Mouse (Mus musculus) heart, embryonic 15.5 days (tissue): Measurements from ENCODE around the gene Col25a1. TPM values are rescaled to one million over a fixed set of nuclear protein-coding genes. Genes with fewer than 3 reads are reported as not detected.

Experiments used
- ATAC-seq: fragments of 200-750 bp; cut with Nextera tagmentation; replicated peaks from 2 replicates; pipeline ENCODE4 v1.8.0; 2017; ENCODE audit warnings: low read depth, moderate TSS enrichment; ENCODE audit not compliant: insufficient number of reproducible peaks, insufficient read depth, low FRiP score
- H3K27ac ChIP-seq: fragments of 300-500 bp; sonication (generic); 2 replicates; pipeline ENCODE4 v1.5.1; 2015; ENCODE audit warnings: mild to moderate bottlenecking, inconsistent platforms
- H3K27me3 ChIP-seq: fragments of 300-500 bp; sonication (generic); 2 replicates; pipeline ENCODE4 v1.6.1; 2015; ENCODE audit warnings: inconsistent platforms
- H3K36me3 ChIP-seq: fragments of 300-500 bp; sonication (generic); 2 replicates; pipeline ENCODE4 v1.6.1; 2015; ENCODE audit warnings: mild to moderate bottlenecking, inconsistent platforms
- H3K4me1 ChIP-seq: fragments of 300-500 bp; sonication (generic); replicated peaks from 2 replicates; pipeline ENCODE4 v1.6.1; 2015; ENCODE audit warnings: inconsistent platforms
- H3K4me2 ChIP-seq: fragments of 300-500 bp; sonication (generic); 2 replicates; pipeline ENCODE4 v1.6.1; 2015; ENCODE audit warnings: inconsistent platforms, mild to moderate bottlenecking, moderate library complexity
- H3K4me3 ChIP-seq: fragments of 300-500 bp; sonication (generic); 2 replicates; pipeline ENCODE4 v1.5.1; 2015; ENCODE audit warnings: mild to moderate bottlenecking, inconsistent platforms
- H3K9ac ChIP-seq: fragments of 300-500 bp; sonication (generic); 2 replicates; pipeline ENCODE4 v1.6.1; 2015; ENCODE audit warnings: mild to moderate bottlenecking, inconsistent platforms
- H3K9me3 ChIP-seq: fragments of 300-500 bp; sonication (generic); replicated peaks from 2 replicates; pipeline ENCODE4 v1.6.1; 2016; ENCODE audit warnings: inconsistent platforms
- WGBS: fragments of 180-500 bp; shearing (Covaris S2); methylation state at CpG from one replicate; pipeline ENCODE4 v1.1.7; 2015; ENCODE audit warnings: mixed read lengths; 5-methylcytosine and 5-hydroxymethylcytosine counted together
- polyA plus RNA-seq: library from polyadenylated mRNA; unstranded; fragments of >200 nt; fragmentation: Nextera tagmentation; extraction: Ambion mirVana; gene quantifications from 2 replicates; pipeline ENCODE4 v1.2.1, GENCODE M21; 2015

The Col25a1 gene
- polyA plus RNA-seq, 1 experiment from 2014 or later, result 1.3 TPM

DNA sequence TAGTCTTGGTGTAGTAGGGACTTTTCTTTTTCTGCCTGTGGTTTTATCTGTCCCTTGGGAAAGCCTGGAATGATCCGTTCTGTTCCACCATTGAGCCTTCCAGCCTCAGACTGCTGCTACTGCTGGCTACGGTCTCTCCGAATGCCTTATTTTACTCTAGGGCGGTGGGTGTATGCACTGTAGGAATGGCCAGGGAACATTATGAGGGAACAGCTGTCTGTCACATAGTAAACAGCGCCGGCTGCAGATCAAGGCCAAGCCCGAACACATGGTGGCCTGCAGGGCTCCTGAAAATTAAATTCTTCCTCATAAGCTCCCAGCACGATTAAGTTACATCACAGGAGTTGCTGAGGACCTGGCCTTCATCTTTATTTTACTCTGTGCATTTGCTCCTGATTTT, 3.5 kb upstream of the Col25a1 start:
- no peaks in the 10 kb centered on the region for H3K9me3 ChIP-seq
- H3K27me3 ChIP-seq, result no peaks in the 10 kb centered on the region
- ATAC-seq, result no peak
- no peak overlapping the region for H3K27ac ChIP-seq
- no peak overlapping the region for H3K9ac ChIP-seq
- no peak overlapping the region for H3K4me2 ChIP-seq
- 81% methylated on average over 8 of the region's 8 CpGs for WGBS
- no peaks in the 10 kb centered on the region for H3K4me1 ChIP-seq
- no peak overlapping the region for H3K4me3 ChIP-seq
- no peaks in the 10 kb centered on the region for H3K36me3 ChIP-seq

DNA sequence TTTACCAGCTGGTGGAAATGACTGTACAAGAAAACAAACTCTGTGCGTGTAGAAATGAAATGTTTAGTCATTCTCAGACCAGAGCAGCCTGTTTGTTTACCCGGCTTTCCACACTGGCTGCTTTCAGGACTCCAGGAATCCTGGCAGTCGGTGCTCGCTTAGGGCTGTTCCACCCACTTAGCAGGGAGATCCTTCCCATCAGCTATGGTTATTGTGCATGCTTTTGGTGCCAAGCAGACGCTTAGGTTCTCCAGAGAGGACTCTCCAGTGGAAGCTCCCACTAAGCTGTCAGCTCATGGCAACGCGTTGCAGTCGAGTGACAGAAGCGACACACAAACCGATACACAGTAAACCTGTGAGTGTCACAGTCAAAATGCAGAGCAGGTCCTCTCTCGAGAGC, 2.7 kb upstream of the Col25a1 start:
- Histone ChIP-seq H3K9me3 (no peaks in the 10 kb centered on the region), H3K4me1 (no peaks in the 10 kb centered on the region), H3K27me3 (no peaks in the 10 kb centered on the region), H3K36me3 (no peaks in the 10 kb centered on the region), H3K4me2 (no peak overlapping the region), H3K4me3 (no peak overlapping the region), H3K27ac (no peak overlapping the region), H3K9ac (no peak overlapping the region)
- no peak for ATAC-seq
- 71% methylated on average over 11 of the region's 11 CpGs for WGBS

DNA sequence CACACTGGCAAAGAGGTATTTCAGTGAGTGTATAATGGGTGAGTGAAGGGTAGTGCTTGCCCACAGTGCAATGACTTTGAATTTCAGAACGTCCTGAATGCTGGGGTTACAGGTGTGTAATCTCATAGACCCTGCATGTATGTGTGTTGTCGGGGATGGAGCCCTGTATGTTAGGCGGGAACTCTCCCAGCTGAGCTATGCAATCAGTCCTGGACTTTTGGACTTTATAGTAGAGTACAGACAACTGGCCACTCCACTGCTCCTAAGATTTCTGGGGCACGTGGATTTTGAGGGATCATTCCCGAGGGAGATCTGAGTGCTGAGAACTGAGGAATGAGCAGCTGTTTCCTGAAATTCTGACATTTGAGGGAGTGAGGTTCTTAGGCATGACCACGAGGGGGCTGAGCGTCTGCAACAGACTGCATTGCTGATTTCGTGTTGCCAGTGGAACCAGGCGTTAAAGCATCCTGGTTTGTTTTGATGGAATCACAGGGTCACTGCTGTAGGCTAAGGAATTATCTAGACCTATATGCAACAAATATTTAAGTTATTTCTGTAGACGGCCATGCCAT, 1.6 kb upstream of the Col25a1 start:
- H3K9me3 ChIP-seq, result no peaks in the 10 kb centered on the region
- H3K4me3 ChIP-seq, result no peak overlapping the region
- no peak overlapping the region for H3K9ac ChIP-seq
- no peak overlapping the region for H3K27ac ChIP-seq
- H3K4me2 ChIP-seq, result no peak overlapping the region
- no peaks in the 10 kb centered on the region for H3K4me1 ChIP-seq
- no peaks in the 10 kb centered on the region for H3K36me3 ChIP-seq
- no peaks in the 10 kb centered on the region for H3K27me3 ChIP-seq
- WGBS, result 47% methylated on average over 10 of the region's 10 CpGs
- no peak for ATAC-seq

- ATAC-seq, result no peak
- no peak overlapping the region for H3K4me3 ChIP-seq
- peaks cover 5% of the 10 kb centered on the region; the same call in 1 of the 2 replicates for H3K9me3 ChIP-seq
- no peaks in the 10 kb centered on the region for H3K27me3 ChIP-seq
- H3K9ac ChIP-seq, result no peak overlapping the region
- no peaks in the 10 kb centered on the region for H3K36me3 ChIP-seq
- no peak overlapping the region for H3K4me2 ChIP-seq
- no peaks in the 10 kb centered on the region for H3K4me1 ChIP-seq
- no peak overlapping the region for H3K27ac ChIP-seq
Observed at GRCm38 (mm10) chr3:130137204-130137603, 5.9 kb downstream of the Col25a1 start.

DNA sequence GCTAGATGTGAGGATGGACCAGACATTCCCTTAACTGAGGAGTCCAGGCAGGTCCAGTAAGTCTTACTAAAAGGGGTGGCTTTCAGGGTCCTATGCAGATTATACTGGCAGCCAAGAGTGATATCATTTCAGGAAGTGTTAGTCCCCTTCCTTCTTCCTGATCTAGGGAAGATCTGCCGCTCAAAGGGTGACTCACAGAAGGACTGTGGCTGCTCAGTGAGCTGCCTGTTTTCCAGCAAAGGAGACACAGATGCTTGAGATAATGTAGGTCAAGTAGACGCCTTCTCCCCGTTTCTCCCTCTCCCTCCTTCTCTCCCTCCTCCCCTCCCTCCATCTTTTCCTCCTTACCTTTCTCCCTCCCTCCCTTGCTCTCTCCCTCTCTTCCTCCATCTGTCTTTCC, 6.3 kb downstream of the Col25a1 start:
- peaks cover 5% of the 10 kb centered on the region; the same call in 1 of the 2 replicates for H3K9me3 ChIP-seq
- no peak overlapping the region for H3K9ac ChIP-seq
- H3K36me3 ChIP-seq, result no peaks in the 10 kb centered on the region
- H3K4me1 ChIP-seq, result no peaks in the 10 kb centered on the region
- no peak overlapping the region for H3K4me2 ChIP-seq
- WGBS, result 35% methylated on average over 3 of the region's 3 CpGs
- no peaks in the 10 kb centered on the region for H3K27me3 ChIP-seq
- H3K4me3 ChIP-seq, result no peak overlapping the region
- no peak overlapping the region for H3K27ac ChIP-seq
- ATAC-seq, result no peak

DNA sequence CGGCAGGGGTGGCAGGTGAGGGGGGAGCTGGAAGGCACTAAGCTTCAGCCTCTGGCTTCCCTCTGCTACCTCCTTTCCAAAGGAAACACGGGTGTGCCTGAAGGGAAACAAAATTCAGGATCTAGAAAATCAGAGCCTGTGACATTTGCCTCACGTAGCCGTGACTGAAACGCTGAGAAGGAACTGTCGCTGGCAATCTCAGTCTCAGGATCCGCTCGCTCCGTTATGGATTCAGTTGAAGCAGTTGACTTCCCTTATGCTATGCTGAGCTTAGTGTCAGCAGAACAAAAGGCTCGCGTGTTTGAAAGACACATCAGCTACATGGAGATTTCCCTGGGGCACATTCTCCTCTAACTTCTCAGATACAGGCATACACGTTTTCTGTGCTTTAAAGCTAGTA, 14.6 kb downstream of the Col25a1 start:
- no peak overlapping the region for H3K9ac ChIP-seq
- peaks cover 5% of the 10 kb centered on the region; the same call in 1 of the 2 replicates for H3K9me3 ChIP-seq
- no peak overlapping the region for H3K27ac ChIP-seq
- H3K4me1 ChIP-seq, result no peaks in the 10 kb centered on the region
- H3K4me3 ChIP-seq, result no peak overlapping the region
- WGBS, result 67% methylated on average over 12 of the region's 12 CpGs
- H3K4me2 ChIP-seq, result no peak overlapping the region
- H3K36me3 ChIP-seq, result no peaks in the 10 kb centered on the region
- ATAC-seq, result no peak
- H3K27me3 ChIP-seq, result no peaks in the 10 kb centered on the region

DNA sequence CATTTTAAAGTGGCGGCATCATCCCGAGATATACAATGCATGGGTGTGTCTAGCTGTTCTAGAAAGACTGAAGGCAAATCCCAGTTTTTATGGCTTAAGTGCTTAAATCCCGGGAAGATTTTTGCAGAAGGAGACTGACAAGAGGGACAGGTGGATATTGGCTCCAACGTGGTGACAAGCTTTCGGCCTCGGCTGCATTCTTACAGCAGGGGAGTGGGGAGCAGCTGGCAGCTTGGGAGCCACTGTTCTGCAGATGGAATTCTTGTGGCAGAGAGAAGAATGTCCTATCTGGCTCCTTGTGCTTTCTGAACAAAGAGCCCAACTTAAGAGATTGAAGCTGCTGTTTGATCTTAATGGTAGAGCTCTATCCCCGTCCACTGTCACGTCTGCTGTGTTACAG, 16.5 kb downstream of the Col25a1 start:
- no peak overlapping the region for H3K4me3 ChIP-seq
- no peaks in the 10 kb centered on the region for H3K4me1 ChIP-seq
- no peak for ATAC-seq
- H3K9ac ChIP-seq, result no peak overlapping the region
- no peaks in the 10 kb centered on the region for H3K9me3 ChIP-seq
- H3K4me2 ChIP-seq, result no peak overlapping the region
- H3K36me3 ChIP-seq, result no peaks in the 10 kb centered on the region
- no peak overlapping the region for H3K27ac ChIP-seq
- 50% methylated on average over 8 of the region's 8 CpGs for WGBS
- no peaks in the 10 kb centered on the region for H3K27me3 ChIP-seq

GRCm38 (mm10) chr3:130149180-130149579, 17.9 kb downstream of the Col25a1 start:
- no peak overlapping the region for H3K9ac ChIP-seq
- H3K27me3 ChIP-seq, result no peaks in the 10 kb centered on the region
- no peak for ATAC-seq
- no peak overlapping the region for H3K4me2 ChIP-seq
- no peaks in the 10 kb centered on the region for H3K9me3 ChIP-seq
- no peaks in the 10 kb centered on the region for H3K36me3 ChIP-seq
- WGBS, result 88% methylated on average over 1 of the region's 1 CpGs
- no peaks in the 10 kb centered on the region for H3K4me1 ChIP-seq
- H3K27ac ChIP-seq, result no peak overlapping the region
- no peak overlapping the region for H3K4me3 ChIP-seq

GRCm38 (mm10) chr3:130153117-130153516, 21.8 kb downstream of the Col25a1 start:
- WGBS, result 78% methylated on average over 3 of the region's 3 CpGs
- Histone ChIP-seq H3K36me3 (no peaks in the 10 kb centered on the region), H3K27ac (no peak overlapping the region)

GRCm38 (mm10) chr3:130157551-130157950, 26.2 kb downstream of the Col25a1 start:
- Histone ChIP-seq H3K9ac (no peak overlapping the region), H3K4me3 (no peak overlapping the region), H3K9me3 (no peaks in the 10 kb centered on the region), H3K27ac (no peak overlapping the region), H3K36me3 (no peaks in the 10 kb centered on the region), H3K4me2 (no peak overlapping the region), H3K4me1 (no peaks in the 10 kb centered on the region), H3K27me3 (no peaks in the 10 kb centered on the region)
- ATAC-seq, result no peak
- 61% methylated on average over 3 of the region's 3 CpGs for WGBS

More at GRCm38 (mm10) chr3:130153117-130153516, 21.8 kb downstream of the Col25a1 start:
- Histone ChIP-seq H3K27me3 (no peaks in the 10 kb centered on the region), H3K4me1 (no peaks in the 10 kb centered on the region), H3K4me3 (no peak overlapping the region), H3K9me3 (no peaks in the 10 kb centered on the region), H3K9ac (no peak overlapping the region), H3K4me2 (no peak overlapping the region)
- ATAC-seq, result no peak

DNA sequence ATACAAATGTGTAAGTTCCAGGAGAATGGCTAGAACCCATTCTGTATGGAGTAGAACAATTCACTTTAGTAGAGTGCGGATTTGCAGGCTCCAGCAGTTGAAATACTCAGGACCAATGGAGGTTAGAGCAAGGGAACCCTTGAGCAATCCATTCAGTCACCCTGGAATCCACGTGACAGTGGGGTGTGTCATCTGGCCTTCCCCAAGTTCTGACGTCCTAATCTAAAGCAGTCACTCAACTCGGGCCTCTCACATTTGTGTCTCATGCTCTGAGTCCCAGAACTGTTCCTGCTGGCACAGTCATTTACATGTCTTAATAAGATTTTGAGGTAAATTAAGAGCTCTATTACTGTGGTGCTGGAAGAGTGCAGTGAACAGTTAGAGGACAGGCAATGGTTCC, 28.6 kb downstream of the Col25a1 start:
- 52% methylated on average over 4 of the region's 4 CpGs for WGBS
- Histone ChIP-seq H3K4me1 (no peaks in the 10 kb centered on the region), H3K9me3 (no peaks in the 10 kb centered on the region), H3K27me3 (no peaks in the 10 kb centered on the region), H3K4me2 (no peak overlapping the region), H3K9ac (no peak overlapping the region), H3K36me3 (no peaks in the 10 kb centered on the region), H3K4me3 (no peak overlapping the region), H3K27ac (no peak overlapping the region)
- no peak for ATAC-seq

DNA sequence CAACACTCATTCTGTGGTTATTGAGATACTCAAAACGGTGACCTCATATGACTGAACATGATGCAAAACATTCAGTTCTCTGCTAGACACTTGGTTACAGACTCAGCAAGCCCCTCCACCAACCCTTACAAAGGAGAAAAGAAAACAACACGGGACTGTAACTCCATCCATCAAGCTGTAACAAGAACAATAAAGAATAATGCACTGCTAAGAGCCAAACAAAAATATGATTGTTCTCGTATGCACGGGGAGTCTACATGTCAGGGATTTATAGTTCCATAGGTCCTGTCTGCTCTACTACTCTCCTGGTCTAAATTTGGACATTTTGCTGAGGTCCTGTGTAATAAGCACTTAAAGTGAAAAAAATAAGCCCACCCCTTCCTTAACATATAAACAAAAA, 29.6 kb downstream of the Col25a1 start:
- no peak overlapping the region for H3K27ac ChIP-seq
- WGBS, result 69% methylated on average over 4 of the region's 4 CpGs
- ATAC-seq, result no peak
- H3K9me3 ChIP-seq, result no peaks in the 10 kb centered on the region
- no peak overlapping the region for H3K4me2 ChIP-seq
- no peaks in the 10 kb centered on the region for H3K4me1 ChIP-seq
- H3K36me3 ChIP-seq, result no peaks in the 10 kb centered on the region
- H3K4me3 ChIP-seq, result no peak overlapping the region
- no peaks in the 10 kb centered on the region for H3K27me3 ChIP-seq
- no peak overlapping the region for H3K9ac ChIP-seq
